Mouse (Mus musculus): ENCODE measurements at regions not wholly inside any gene's neighbourhood (a gene's known extent, or its start where the extent isn't known, plus 50 kb on each side); places are given as distances from the start of the nearest gene placed in this dataset.

DNA sequence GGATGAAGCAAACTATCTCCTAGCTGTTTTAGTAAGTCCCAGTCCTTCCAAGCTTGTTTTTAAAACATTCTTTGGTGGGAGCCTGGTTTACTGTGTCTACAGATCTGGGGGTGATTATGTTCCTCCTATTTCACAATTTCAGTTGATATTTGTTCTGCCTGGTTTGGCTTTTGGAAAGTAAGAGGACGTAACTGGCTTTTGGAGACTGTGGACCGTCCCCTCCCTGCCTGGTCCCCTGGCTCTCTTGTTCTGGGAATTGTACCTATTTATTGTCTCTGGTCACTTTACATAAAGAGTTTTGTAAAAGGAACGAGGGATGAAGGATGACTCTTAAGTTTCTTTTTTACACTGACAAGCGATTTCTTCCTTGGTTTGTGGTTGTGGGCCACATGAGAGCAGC is 306.6 kb downstream of the Gadd45g start:
- TF ChIP-seq CTCF (IDR thresholded peaks at IDR 0.05; ENCODE audit: extremely low read depth, insufficient read depth, insufficient read length, insufficient replicate concordance) (no peak), POLR2A (IDR thresholded peaks at IDR 0.05; ENCODE audit: low read depth, low read length) (no peak)

Measured in spleen, adult 2 months (tissue).